Mouse (Mus musculus) liver, embryonic 13.5 days (tissue): ENCODE measurements around the gene Mtrf1l. TPM values are rescaled to one million over a fixed set of nuclear protein-coding genes. Genes with fewer than 3 reads are reported as not detected.

Experiments used
- ATAC-seq: fragments of 200-750 bp; cut with Nextera tagmentation; 2 replicates; pipeline ENCODE4 v1.8.0; 2017; ENCODE audit warnings: low read depth, mild to moderate bottlenecking, moderate number of reproducible peaks, moderate library complexity
- DNase-seq: peaks from one replicate; pipeline ENCODE4 v3.0.0; 2022
- H3K27ac ChIP-seq: fragments of 300-500 bp; sonication (generic); 2 replicates; pipeline ENCODE4 v1.5.1; 2015; ENCODE audit warnings: moderate library complexity, mild to moderate bottlenecking, inconsistent platforms
- H3K27me3 ChIP-seq: fragments of 300-500 bp; sonication (generic); 2 replicates; pipeline ENCODE4 v1.6.1; 2015; ENCODE audit warnings: mild to moderate bottlenecking, inconsistent platforms
- H3K36me3 ChIP-seq: fragments of 300-500 bp; sonication (generic); 2 replicates; pipeline ENCODE4 v1.6.1; 2015; ENCODE audit warnings: mild to moderate bottlenecking, inconsistent platforms
- H3K4me1 ChIP-seq: fragments of 300-500 bp; sonication (generic); replicated peaks from 2 replicates; pipeline ENCODE4 v1.6.1; 2015; ENCODE audit warnings: inconsistent platforms
- H3K4me2 ChIP-seq: fragments of 300-500 bp; sonication (generic); 2 replicates; pipeline ENCODE4 v1.6.1; 2015; ENCODE audit warnings: inconsistent platforms, mild to moderate bottlenecking, moderate library complexity
- H3K4me3 ChIP-seq: fragments of 300-500 bp; sonication (generic); replicated peaks from 2 replicates; pipeline ENCODE4 v1.5.1; 2015; ENCODE audit warnings: mild to moderate bottlenecking, inconsistent platforms
- H3K9ac ChIP-seq: fragments of 300-500 bp; sonication (generic); 2 replicates; pipeline ENCODE4 v1.6.1; 2015; ENCODE audit warnings: mild to moderate bottlenecking, inconsistent platforms
- H3K9me3 ChIP-seq: fragments of 300-500 bp; sonication (generic); replicated peaks from 2 replicates; pipeline ENCODE4 v1.6.1; 2016; ENCODE audit warnings: inconsistent platforms
- WGBS: fragments of 180-500 bp; shearing (Covaris S2); methylation state at CpG from one replicate; pipeline ENCODE4 v1.1.7; 2015; ENCODE audit not compliant: insufficient replicate concordance; 5-methylcytosine and 5-hydroxymethylcytosine counted together
- polyA plus RNA-seq: library from polyadenylated mRNA; unstranded; fragments of >200 nt; fragmentation: Nextera tagmentation; extraction: Ambion mirVana; gene quantifications from 2 replicates; pipeline ENCODE4 v1.2.1, GENCODE M21; 2015

Mtrf1l gene
- polyA plus RNA-seq, 1 experiment from 2014 or later, result 7.1 TPM

GRCm38 (mm10) chr10:5826336-5827025 lies 2.8 kb upstream of the Mtrf1l start:
- ATAC-seq (no peak), DNase-seq (no peak)
- H3K4me2 ChIP-seq, result peak overlapping the region; percentile 21; the same call in 1 of the 2 replicates
- 0 out of 2 replicates have a peak, but pooled peaks cover 10% of the 10 kb centered on the region for H3K36me3 ChIP-seq
- H3K27ac ChIP-seq, result no peak overlapping the region
- H3K9ac ChIP-seq, result 0 out of 2 replicates have a peak overlapping the region, but pooled peaks have one; percentile 29
- H3K4me1 ChIP-seq, result peaks cover 32% of the 10 kb centered on the region
- WGBS, result 34% methylated on average over 6 of the region's 6 CpGs
- H3K9me3 ChIP-seq, result no peaks in the 10 kb centered on the region
- no peaks in the 10 kb centered on the region for H3K27me3 ChIP-seq
- no peak overlapping the region for H3K4me3 ChIP-seq

- H3K4me1 ChIP-seq, result peaks cover 43% of the 10 kb centered on the region
- peak overlapping the region; percentile 98 for H3K4me2 ChIP-seq
- ATAC-seq (no peak), DNase-seq (peak; percentile 48)
- peak overlapping the region; percentile 97 for H3K4me3 ChIP-seq
- peak overlapping the region; percentile 92 for H3K27ac ChIP-seq
- peak overlapping the region; percentile 79 for H3K9ac ChIP-seq
- no peaks in the 10 kb centered on the region for H3K9me3 ChIP-seq
- 0% methylated on average over 3 of the region's 3 CpGs for WGBS
- peaks cover 17% of the 10 kb centered on the region for H3K36me3 ChIP-seq
- H3K27me3 ChIP-seq, result no peaks in the 10 kb centered on the region
Observed at GRCm38 (mm10) chr10:5824779-5825178, 1.1 kb upstream of the Mtrf1l start.

GRCm38 (mm10) chr10:5823291-5823739 lies 395 bp downstream of the Mtrf1l start:
- Histone ChIP-seq H3K27me3 (no peaks in the 10 kb centered on the region), H3K4me2 (peak overlapping the region; percentile 98), H3K4me3 (peak overlapping the region; percentile 97), H3K36me3 (peaks cover 32% of the 10 kb centered on the region), H3K9me3 (no peaks in the 10 kb centered on the region), H3K4me1 (peaks cover 43% of the 10 kb centered on the region), H3K27ac (peak overlapping the region; percentile 92), H3K9ac (peak overlapping the region; percentile 94)
- peak; percentile 2 for ATAC-seq
- DNase-seq, result no peak
- WGBS, result under 1% methylated on average over 37 of the region's 37 CpGs

GRCm38 (mm10) chr10:5818772-5819171 lies 4.9 kb downstream of the Mtrf1l start:
- Histone ChIP-seq H3K27me3 (no peaks in the 10 kb centered on the region), H3K4me1 (peaks cover 26% of the 10 kb centered on the region), H3K9me3 (no peaks in the 10 kb centered on the region), H3K9ac (no peak overlapping the region), H3K4me2 (no peak overlapping the region), H3K36me3 (peaks cover 76% of the 10 kb centered on the region), H3K27ac (no peak overlapping the region), H3K4me3 (no peak overlapping the region)
- 80% methylated on average over 3 of the region's 3 CpGs for WGBS
- no peak for ATAC-seq
- DNase-seq, result no peak

GRCm38 (mm10) chr10:5815968-5816367 lies 7.7 kb downstream of the Mtrf1l start:
- peaks cover 89% of the 10 kb centered on the region for H3K36me3 ChIP-seq
- no peak overlapping the region for H3K9ac ChIP-seq
- DNase-seq (no peak), ATAC-seq (no peak)
- no peak overlapping the region for H3K27ac ChIP-seq
- H3K27me3 ChIP-seq, result no peaks in the 10 kb centered on the region
- no peak overlapping the region for H3K4me2 ChIP-seq
- H3K4me3 ChIP-seq, result no peak overlapping the region
- WGBS, result 90% methylated on average over 2 of the region's 2 CpGs
- H3K9me3 ChIP-seq, result no peaks in the 10 kb centered on the region
- peaks cover 7% of the 10 kb centered on the region for H3K4me1 ChIP-seq

GRCm38 (mm10) chr10:5813724-5814123 lies 10.0 kb downstream of the Mtrf1l start:
- no peak overlapping the region for H3K27ac ChIP-seq
- peaks cover 73% of the 10 kb centered on the region for H3K36me3 ChIP-seq
- ATAC-seq (no peak), DNase-seq (no peak)
- H3K9ac ChIP-seq, result no peak overlapping the region
- no peak overlapping the region for H3K4me2 ChIP-seq
- no peaks in the 10 kb centered on the region for H3K27me3 ChIP-seq
- no peak overlapping the region for H3K4me3 ChIP-seq
- H3K4me1 ChIP-seq, result no peaks in the 10 kb centered on the region
- no peaks in the 10 kb centered on the region for H3K9me3 ChIP-seq
- 88% methylated on average over 11 of the region's 11 CpGs for WGBS

GRCm38 (mm10) chr10:5807683-5808082 lies 16.0 kb downstream of the Mtrf1l start:
- Histone ChIP-seq H3K36me3 (peaks cover 24% of the 10 kb centered on the region), H3K9ac (peak overlapping the region; percentile 78), H3K27ac (peak overlapping the region; percentile 87), H3K4me1 (peaks cover 34% of the 10 kb centered on the region), H3K9me3 (no peaks in the 10 kb centered on the region), H3K27me3 (no peaks in the 10 kb centered on the region), H3K4me2 (no peak overlapping the region), H3K4me3 (no peak overlapping the region)
- DNase-seq, result no peak
- 32% methylated on average over 2 of the region's 2 CpGs for WGBS
- no peak for ATAC-seq

GRCm38 (mm10) chr10:5806996-5807395 lies 16.7 kb downstream of the Mtrf1l start:
- no peak overlapping the region for H3K4me3 ChIP-seq

GRCm38 (mm10) chr10:5806416-5806815 lies 17.3 kb downstream of the Mtrf1l start:
- DNase-seq (no peak), ATAC-seq (no peak)
- Histone ChIP-seq H3K4me3 (peak overlapping the region; percentile 98), H3K4me2 (peak overlapping the region; percentile 78), H3K36me3 (peaks cover 24% of the 10 kb centered on the region), H3K9me3 (no peaks in the 10 kb centered on the region), H3K27ac (peak overlapping the region; percentile 87), H3K4me1 (peaks cover 47% of the 10 kb centered on the region), H3K27me3 (no peaks in the 10 kb centered on the region), H3K9ac (peak overlapping the region; percentile 78)
- WGBS, result 7% methylated on average over 8 of the region's 8 CpGs

More at GRCm38 (mm10) chr10:5806996-5807395, 16.7 kb downstream of the Mtrf1l start:
- no peaks in the 10 kb centered on the region for H3K27me3 ChIP-seq
- peak overlapping the region; percentile 87 for H3K27ac ChIP-seq
- DNase-seq (no peak), ATAC-seq (no peak)
- 33% methylated on average over 4 of the region's 4 CpGs for WGBS
- H3K36me3 ChIP-seq, result peaks cover 24% of the 10 kb centered on the region
- peaks cover 41% of the 10 kb centered on the region for H3K4me1 ChIP-seq
- peak overlapping the region; percentile 78 for H3K9ac ChIP-seq
- H3K9me3 ChIP-seq, result no peaks in the 10 kb centered on the region
- peak overlapping the region; percentile 78 for H3K4me2 ChIP-seq

GRCm38 (mm10) chr10:5805731-5806307 lies 17.9 kb downstream of the Mtrf1l start:
- H3K4me1 ChIP-seq, result peaks cover 53% of the 10 kb centered on the region
- H3K4me3 ChIP-seq, result peak overlapping the region; percentile 98
- peak overlapping the region; percentile 90 for H3K27ac ChIP-seq
- peaks cover 30% of the 10 kb centered on the region for H3K36me3 ChIP-seq
- H3K27me3 ChIP-seq, result no peaks in the 10 kb centered on the region
- H3K4me2 ChIP-seq, result peak overlapping the region; percentile 78
- peak overlapping the region; percentile 78 for H3K9ac ChIP-seq
- peak; percentile 97 for DNase-seq
- no peaks in the 10 kb centered on the region for H3K9me3 ChIP-seq
- WGBS, result under 1% methylated on average over 43 of the region's 43 CpGs
- ATAC-seq, result peak; percentile 88

GRCm38 (mm10) chr10:5805243-5805730 lies 18.4 kb downstream of the Mtrf1l start, which contains the start of gene Fbxo5:
Gene Fbxo5 (minus strand): TSS chr10:5805600.
- Histone ChIP-seq H3K27ac (peak within 1 kb of the TSS; percentile 97), H3K4me2 (peak within 1 kb of the TSS; percentile 94), H3K36me3 (peaks cover 35% of the 10 kb centered on the region), H3K9me3 (no peaks in the 10 kb centered on the region), H3K4me3 (peak within 1 kb of the TSS; percentile 98), H3K4me1 (peaks cover 56% of the 10 kb centered on the region), H3K27me3 (no peaks in the 10 kb centered on the region), H3K9ac (peak within 1 kb of the TSS; percentile 96)
- under 1% methylated on average over 42 of the region's 42 CpGs for whole genome bisulfite sequencing
- ATAC-seq, result peak; percentile 87
- DNase-seq, result peak; percentile 98
